Mouse (Mus musculus) T-helper 2 cell (primary cell): Measurements from ENCODE around the gene Gm21119.
"Not testable (repeated sequence)": the region's sequence is repeated elsewhere in the genome, so short reads cannot be mapped to it uniquely, and the experiment has no call there.

ENCODE experiments used
- in situ Hi-C: fragments of 300-600 bp; cut with MboI, MseI; formaldehyde crosslinking; loops from one replicate; pipeline ENCODE4 v1.15.1; 2025; ENCODE audit warnings: high pct_unique_total_duplicates

Gene Gm21119

GRCm38 (mm10) chr8:20643536-20643935 lies 28.8 kb downstream of the Gm21119 start:
- in situ Hi-C loops, result not testable (repeated sequence)

GRCm38 (mm10) chr8:20652976-20653375 lies 38.3 kb downstream of the Gm21119 start:
- in situ Hi-C loops, result loop anchor here (25.0 kb wide), 1 partner anchor 566 kb away; no protein-coding TSS in a partner anchor

GRCm38 (mm10) chr8:20678418-20678817 lies 63.7 kb downstream of the Gm21119 start:
- in situ Hi-C loops, result not testable (repeated sequence)
